Mouse (Mus musculus) neural tube, embryonic 10.5 days (tissue): ENCODE results near the gene Tspan9.
A peak's percentile ranks its signal among the peaks of the same experiment; 100 is the strongest.

Source experiments
- DNase-seq: peaks from one replicate; pipeline ENCODE4 v3.0.0-alpha.2; 2017; ENCODE audit warnings: low spot score; ENCODE audit errors: extremely low spot score

Gene Tspan9

DNA sequence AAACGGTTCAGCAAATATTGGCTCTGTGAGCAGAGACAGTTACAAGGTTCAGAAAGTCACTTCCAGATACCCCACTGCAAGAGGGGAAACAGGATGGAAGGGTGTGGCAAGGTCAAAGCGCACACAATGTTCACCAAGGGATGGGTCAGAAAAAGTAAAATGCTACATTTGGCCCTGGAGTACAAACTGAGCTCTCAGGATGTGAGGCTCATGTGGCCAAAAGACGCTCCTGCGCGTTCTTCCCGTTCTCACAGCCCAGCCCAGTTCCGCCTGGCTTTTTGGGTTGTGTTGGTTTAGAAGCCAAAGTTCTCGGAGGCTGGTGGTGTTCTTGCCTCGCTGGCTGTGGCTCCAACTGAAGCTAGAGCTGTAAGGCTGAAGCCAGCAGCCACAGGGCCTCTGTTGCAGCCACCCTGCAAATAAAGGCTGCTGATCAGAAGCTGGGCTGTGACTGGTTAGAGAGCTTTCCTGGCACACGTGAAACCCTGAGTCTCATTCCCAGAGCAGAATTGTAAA is 9.7 kb downstream of the Tspan9 start:
- DNase-seq: no peak

DNA sequence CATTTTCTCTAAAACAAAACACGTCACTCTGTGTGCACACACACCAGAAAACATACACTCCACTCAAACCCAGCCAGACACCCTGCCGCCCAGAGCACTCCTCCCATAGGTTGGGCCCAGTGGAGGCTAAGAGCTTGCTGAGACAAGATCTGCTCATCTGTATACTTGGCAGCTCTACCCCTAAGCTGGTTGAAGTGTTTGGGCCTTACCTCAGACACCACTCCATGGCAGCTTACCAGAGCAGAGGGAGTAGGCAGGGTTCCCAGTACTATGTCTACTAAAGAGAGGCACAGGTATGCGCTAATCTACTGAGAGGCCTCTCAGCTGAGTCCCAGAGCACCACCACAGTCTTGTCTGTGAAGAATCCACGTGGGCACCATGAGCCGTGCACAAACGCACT is 10.8 kb downstream of the Tspan9 start:
- no peak for DNase-seq

DNA sequence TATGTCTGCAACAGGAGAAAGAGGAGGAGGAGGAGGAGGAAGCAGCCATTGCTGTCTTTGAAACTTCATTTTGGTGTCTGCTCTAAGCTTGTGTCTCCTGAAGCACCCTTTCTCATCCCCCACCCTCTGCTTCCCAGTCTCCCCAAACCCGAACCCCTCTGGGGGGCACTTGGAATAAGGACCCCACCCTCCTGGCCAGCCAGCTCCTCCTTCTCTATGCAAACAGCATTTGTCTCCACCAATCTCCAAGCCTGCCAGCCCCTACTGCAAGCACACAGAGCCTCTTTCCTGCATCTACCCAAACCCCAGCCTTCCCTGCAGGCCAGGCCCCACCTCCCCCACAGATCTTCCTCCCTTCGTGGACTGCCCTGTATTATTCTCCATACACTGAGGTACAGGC is 12.0 kb downstream of the Tspan9 start:
- DNase-seq: no peak

DNA sequence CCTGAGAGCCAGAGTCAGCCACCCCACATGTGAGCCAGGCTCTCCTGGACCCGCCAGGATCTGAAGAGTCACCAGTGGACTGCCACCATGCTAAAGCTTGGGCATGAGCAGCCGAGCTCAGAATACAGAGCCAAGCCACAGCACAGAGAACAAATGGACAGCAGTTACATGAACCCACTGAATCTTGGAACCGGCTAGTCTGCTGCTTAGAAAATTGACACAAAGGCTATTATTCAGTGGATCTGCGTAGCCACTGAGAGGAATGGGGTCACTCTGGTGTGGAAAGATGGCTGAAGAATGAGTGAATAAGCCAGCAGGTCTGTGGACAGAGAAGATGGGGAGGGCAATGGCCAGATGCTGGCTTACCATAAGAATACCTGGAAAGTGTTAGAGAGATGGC is 12.7 kb downstream of the Tspan9 start:
- DNase-seq: no peak

DNA sequence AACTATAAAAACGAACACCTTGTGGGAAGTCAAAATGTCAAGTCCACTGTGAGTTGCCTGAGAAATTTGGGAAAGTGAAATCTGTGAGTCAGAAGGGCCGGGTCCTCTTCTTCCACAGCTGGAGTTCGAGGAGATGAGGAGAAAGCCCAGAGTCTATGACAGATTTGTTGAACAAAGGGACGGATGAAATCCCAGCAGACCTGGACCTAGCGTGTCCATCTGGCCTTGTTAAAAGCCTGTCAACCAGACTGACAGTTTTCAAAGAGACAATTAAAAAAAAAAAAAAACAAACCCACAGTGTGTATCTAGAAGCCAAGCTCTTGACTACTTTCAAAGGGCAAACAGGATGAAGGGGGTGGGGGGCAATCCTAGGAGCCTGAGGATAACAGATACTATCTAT is 14.0 kb downstream of the Tspan9 start:
- no peak for DNase-seq

DNA sequence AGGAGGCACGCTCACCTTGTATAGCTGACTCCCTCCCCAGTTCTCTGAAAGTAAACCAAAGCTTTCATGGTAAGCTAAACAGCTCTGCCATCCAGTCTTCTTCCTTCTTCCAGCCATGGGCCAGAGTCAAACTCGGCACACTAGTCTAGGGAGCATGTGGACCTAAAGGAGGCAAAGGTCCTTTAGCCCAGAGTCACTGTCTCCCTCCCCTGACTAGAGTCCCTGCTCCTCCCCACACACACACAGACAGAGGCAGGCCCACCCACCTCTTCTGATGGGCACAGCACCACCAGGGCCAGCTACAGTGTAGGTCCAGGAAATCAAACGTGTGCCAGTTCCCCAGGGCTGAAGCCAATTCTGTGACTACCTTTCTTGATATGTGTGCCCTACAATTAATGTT is 16.1 kb downstream of the Tspan9 start:
- DNase-seq: no peak

DNA sequence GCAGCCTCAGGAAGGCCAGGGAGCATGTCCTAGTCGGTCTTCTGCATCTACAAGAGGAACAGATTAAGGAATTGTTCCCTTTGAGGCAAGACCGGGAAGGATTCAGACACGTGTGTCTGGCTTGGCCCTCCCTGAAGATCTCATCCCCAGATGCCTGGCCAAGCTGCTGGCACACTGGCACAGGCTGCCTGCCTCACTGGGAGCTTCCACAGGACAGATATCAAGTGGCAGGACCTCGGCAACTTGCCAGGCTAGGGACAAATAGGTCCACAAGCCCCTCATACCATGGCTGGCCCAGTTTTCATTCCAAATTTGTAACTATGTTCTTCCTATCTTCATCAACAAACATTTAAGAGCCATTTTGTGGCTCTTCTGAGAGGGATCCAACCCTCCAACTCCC is 16.5 kb downstream of the Tspan9 start:
- no peak for DNase-seq

DNA sequence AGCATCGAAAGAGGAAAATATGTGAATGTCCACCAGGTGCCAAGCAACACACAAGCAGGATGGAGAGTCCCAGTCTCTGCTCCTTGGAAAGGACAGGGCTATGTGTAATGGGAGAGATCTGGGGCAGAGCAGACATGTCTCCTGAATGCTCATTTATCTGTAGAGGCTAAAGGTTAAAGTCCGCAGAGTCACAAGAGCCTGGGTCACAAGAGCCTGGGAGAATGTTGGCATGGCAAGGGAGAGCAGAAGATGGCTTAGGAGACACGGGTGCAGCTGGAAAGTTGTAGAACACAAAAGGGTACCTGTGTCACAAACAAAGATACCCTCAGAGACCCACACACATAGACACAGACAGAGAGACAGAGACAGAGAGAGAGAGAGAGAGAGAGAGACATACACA is 17.9 kb downstream of the Tspan9 start:
- no peak for DNase-seq

DNA sequence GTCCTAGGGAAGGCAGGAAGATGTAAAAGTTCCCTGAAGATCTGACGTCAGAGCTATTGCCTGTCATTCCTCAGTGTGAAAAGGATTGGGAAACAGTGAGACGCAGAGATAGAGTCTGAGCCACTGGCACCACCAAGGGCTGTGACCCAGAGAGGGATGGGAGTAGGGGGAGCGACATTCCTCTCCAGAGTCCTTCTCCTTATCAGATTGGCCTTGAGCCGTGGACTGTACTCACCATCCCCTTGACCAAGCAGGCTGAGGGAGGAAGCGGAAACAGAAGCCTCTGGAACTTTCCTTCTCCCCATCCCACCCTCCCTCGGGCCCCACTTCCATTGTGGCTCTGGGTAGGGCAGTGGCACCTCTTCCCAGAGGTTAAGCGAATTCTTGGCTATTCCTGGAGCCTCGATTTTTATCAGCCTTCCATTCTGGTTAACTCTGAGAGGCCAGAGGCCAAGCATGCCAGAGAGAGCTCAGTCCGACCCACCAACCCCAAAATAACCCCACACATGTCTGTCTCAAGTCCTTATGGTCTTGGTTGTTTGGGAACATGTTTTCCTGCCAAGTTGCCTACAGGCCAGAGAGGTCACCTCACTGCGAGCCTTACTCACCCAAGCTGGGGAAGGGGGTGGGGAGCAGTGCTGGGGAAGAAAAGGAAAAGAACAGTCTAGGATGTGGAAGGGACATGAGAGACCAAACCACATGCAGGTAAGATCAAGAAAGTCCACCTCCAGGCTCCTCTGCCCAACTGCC is 19.0 kb downstream of the Tspan9 start:
- DNase-seq: no peak

DNA sequence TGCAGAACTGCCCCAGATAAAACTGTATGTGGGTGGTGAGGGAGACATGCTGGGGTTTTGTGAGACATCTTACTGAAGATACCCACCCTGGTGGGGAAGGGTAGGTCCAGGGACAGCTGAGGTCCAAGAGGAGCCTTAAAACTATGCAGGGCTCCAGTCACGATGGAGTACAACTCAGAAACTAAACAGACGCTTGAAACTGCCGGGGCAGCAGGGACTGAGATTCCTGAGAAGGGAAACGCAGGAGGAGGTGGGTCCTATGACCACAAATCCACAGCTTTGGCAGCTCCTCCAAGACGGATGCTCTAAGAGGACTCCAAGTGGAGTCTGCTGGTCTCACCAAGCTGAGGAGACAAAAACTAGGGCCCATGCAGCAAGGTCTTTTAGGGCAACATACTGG is 21.3 kb downstream of the Tspan9 start:
- no peak for DNase-seq

DNA sequence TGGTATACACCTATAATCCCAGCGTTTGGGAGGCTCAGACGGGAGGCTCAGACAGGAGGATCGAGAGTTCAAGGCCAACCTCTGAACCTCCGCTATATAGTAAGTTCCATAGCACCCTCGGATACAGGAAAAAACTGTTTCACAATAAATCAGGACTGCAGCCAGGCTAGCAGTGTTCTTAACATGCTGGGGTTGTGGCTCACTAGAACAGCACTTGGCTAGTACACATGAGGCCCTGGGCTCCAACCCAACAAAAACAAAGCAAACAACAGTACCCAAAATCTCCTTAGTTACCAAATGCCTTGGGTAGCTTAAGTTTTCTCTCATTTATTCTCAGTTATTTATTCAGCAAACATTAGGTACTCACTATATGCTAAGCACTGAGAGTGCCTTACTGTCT is 21.7 kb downstream of the Tspan9 start:
- no peak for DNase-seq

DNA sequence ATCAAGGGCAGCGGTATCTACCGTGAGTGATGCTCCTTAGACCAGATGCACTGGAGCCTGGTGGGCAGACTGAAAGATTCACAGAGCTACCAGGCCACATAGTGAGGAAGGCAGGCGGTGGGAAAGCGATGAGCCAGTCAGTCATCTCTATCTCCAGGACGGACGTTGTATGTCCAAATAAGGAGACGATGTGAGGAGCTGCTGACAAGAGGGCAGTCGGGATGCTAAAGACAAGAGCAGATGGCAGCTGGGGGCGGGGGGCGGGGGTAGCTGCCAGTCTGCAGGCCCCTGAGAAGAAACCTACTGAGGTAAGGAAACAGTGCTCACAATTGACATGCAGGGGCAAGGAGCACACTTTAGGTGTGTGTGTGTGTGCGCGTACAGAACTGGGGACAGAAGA is 22.6 kb downstream of the Tspan9 start:
- DNase-seq: no peak

DNA sequence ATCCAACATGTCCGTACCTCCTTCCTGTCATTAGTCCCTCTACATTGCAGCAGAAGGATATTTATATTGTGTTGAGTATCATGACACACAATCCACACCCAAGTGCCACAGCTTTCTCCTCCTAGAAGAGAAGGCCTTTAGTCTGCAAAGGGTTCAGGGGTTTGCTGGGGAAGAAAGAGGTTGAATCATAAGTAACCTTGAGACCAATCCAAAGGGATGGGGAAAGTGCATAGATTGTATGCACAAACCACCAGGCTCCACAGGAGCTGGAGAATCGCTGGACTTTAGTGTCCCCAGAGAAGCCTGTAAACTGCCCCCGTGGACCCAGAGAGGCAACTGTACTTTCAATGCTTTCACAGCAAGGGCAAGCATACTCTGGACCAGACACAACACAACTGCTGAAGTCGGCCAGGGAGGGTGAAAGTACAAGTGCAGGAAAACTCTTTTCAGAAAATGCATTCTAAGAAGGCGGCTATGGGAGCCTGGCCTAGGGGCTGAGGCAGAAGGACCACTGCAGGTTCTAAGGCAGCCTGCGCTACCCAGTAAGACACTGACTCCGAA is 24.6 kb downstream of the Tspan9 start:
- no peak for DNase-seq

DNA sequence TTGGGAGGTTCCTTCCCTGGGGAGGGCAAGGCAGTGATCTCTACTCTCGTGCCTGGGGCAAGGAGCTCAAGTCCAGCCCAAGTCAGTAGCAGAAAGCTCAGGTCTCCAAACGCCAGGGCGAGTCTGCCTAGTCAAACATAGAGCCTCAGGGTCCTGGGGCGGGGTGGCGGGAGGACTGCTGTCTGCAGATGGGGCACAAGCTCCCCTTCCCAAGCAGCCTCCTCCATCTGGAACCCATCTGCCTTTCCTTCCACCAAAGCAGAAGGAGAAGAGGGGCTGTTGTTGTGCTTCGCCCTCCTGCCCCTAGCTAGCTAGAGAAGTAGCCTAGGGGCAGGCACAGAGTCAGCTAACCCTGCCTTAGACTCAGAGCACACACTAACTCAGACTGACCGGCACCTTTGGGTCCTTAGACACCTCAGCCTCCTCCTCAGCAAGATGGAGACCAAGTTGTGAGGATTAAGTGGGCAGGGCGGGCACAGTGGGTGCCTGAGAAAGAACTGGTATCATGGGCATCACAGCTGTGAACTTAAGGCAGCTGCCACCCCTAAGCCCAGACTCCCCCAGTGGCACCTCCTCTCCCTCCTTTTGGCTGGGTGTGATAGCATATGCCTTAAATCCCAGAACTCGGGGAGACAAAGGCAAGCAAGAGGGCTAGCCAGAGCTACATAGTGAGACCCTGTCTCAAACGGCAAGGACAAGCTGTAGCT is 26.4 kb downstream of the Tspan9 start:
- DNase-seq: peak; percentile 59

DNA sequence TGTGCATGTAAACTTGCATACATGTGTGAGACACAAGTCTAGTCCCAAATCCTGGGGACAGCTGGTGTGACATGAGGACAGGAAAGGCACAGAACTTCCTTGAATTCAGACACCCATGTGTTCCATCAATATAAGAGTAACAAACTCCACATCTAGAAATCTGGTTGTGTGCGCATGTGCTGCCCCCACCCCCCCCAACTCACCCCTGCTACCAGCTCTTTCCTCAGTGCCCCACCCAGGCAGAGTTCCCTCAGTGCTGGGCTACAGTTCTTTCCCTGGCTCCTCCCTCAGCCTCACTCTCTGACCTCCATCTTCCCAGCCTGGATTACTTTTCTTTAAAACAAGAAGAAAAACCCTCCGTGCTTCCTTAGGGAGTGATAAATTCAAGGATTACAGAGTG is 27.1 kb downstream of the Tspan9 start:
- no peak for DNase-seq

DNA sequence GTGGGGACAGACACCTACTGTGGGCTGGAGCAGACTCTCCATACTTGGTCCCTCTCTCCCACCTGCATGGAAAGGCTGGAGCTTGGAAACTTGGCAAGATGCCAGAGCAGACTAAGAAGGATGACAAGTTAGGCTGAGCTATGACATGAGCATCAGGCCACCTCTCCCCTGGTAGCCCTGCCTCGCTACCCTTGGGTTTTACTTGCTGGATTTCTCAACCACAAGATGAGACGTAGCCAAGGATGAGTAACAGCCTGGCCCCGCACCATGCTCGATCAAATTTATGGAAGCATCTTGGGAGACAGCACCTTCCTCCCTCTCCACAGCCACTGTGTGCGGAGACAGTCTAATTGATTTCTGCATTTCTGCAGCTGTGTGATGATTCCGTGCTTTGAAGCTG is 28.3 kb downstream of the Tspan9 start:
- no peak for DNase-seq

DNA sequence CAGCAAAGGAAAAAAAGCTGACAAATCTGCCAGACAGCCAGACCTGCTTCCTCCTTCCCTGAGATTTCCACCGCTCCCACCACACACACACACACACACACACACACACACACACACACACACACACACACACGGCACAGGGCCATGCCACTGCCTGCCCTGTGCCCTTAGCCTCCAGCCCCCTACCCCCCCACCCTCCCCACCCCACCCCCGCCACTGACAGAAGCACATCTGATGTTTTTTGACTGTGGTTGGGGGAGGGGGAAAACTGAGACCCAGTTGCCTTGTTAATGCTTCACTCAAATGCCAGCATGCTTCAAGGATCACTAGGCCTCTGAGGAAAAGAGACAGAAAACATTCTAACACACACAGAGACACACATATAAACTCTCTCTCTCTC is 30.8 kb downstream of the Tspan9 start:
- DNase-seq: no peak

DNA sequence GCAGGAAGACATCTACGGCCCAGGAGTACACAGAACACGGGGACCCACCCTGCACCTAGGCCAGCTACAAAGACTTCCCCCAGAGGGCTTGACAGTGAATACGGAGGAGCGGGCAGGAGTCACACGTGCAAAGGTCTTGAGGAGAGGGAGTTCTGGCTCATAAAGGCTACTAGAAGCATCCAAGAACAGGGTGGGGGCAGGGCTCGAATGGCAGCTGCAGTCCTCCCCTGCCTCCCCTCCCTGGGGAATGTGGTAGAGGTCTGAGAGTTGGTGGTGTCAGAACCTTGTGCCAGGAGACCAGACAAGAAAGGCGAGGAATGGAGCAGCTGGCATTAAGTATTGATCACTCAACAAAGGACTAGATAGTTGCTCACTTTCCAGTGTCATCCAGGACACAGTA is 31.6 kb downstream of the Tspan9 start:
- DNase-seq: no peak

DNA sequence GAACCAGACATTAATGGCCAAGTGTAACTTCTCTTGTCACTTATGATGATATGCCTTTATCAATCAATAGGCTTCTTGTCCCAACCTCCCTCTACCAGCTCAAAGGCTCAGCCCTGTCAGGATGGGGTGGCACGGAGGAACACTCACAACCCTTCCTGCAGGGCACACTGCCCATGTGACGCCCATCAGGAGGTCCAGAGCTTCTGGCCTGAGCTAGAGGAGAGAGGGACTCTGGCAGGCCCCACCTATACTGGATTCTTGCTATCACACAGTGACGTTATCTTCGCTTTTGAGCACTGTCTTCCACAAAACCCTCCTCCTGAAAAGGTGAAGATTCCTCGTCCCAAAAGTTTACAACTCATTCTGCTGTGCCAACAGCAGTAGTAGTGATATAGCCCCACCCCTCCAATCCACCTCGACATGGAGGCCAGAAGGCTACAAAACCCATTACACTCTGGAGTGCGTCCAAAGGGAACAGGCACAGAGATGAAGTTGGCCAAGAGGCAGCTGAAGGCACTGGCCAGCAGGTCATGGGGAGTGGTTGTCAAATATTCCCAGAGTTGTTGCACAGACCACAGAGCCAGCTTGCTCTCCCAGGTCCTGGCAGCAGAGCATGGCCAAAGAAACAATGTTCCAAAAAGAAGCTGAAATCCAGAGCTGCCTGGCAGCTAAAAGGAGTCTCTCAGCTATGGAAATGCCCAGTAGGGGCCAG is 34.9 kb downstream of the Tspan9 start:
- no peak for DNase-seq

DNA sequence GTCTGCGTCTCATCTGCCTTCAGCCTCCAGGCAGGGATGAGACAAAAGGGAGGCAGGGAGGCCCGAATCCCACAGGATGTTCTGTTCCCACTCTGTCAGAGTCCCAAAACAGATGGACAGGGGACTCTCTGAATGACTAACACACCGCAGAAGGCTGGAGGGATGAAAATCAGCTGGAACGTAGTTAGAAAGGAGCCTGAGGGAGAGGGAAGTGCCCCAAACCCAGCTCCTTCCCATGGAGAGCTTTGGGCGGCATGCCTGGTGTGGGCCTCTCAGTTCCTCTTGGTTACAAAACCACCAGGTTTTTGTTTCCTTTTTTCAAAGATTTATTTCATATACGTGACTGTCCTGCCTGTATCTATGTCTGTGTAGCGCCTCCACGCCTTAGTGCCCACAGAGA is 35.7 kb downstream of the Tspan9 start:
- no peak for DNase-seq

DNA sequence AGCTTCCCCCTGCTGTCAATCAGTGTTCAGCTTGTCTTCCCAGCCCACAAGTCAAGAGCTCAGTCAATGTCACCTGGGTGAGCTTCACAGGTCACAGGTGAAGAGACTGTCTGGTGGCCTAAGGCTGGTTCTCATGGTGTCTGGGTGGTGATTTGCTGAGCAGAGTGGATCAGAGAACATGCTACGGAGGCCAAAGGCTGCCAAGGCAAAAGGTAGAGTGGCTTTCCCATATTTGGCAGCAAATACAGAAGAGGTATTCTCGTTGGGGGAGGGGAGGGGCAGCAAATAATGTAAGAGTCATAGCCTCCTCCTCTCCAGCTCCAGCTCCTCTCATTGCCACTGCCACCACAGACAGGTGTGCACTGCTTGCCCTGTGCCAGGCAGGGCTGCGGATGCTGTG is 37.2 kb downstream of the Tspan9 start:
- DNase-seq: no peak

DNA sequence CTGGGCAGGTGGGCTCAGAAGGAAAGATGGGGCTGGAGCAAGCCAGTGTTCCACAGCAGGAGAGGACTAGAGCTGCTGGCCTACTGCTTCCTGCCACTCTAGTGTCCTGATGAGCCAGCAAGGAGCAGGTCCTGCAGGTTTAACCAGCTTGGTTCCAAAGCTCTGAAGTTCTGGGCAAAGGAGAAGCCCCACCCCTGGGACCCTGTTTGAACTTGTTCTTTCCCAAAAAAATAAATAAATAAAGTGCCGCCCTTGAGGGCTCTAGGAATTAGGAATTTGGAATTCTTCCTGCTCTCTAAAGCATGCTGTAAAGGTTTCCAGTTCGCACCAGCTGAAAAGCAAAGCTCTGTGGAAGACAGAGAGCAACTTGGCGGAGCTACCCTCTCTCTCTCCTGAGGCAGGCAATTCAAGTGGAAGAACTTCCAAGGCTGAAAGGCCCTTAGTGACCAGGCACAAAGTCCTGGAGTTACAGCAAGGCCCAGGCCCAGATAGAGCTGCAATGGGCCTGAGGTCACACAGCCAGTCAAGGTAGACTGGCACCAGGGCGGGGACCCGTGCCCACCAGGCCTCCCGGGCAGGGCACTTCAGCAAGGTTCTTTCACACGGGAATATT is 38.6 kb downstream of the Tspan9 start:
- DNase-seq: no peak
